Mouse (Mus musculus) fat pad, adult 2 months (tissue): Measurements from ENCODE around the gene Pqlc2.
A peak's percentile ranks its signal among the peaks of the same experiment; 100 is the strongest.

Experiments used
- DNase-seq: peaks from one replicate; pipeline ENCODE4 v3.0.0-alpha.2; 2011; ENCODE audit warnings: low read depth, low spot score; ENCODE audit errors: extremely low read depth

The Pqlc2 gene

GRCm38 (mm10) chr4:139267335-139267734 lies 43.2 kb downstream of the Pqlc2 start:
- no peak for DNase-seq

GRCm38 (mm10) chr4:139266500-139266865 lies 44.0 kb downstream of the Pqlc2 start:
- DNase-seq = no peak

DNA sequence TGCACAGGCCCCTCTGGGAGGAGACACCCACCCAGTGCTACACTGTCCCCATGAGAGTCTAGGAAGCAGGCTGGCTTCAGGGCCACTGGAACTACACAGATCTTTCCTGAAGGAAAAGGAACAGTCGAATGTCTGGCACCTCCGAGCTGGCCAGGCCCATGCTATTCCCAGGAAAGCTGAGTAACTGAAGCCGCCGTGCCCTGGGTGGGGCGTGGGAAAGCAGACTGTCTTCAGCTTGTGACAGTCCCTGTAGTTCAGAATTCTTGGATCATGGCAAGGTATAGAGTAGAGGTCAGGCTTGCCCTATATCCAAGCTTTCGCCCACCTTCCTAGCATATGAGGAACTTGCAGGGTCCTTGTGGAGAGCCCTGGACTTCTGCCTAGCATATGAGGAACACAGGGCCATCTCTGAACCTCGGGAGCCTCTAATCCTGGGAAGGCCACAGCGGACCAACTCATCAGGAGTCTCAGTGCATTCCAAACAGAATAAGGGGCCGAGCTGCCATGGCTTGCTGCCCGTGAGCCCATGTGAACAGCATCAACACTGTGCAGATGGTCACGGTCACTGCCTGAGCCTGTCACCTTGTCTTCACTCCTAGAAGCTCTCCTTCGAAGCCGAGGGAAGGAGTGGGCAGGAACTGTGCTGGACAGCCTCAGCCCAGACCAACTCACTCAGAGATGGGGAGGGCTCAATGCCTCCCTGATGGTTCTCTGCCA lies 44.6 kb downstream of the Pqlc2 start:
- DNase-seq = no peak

DNA sequence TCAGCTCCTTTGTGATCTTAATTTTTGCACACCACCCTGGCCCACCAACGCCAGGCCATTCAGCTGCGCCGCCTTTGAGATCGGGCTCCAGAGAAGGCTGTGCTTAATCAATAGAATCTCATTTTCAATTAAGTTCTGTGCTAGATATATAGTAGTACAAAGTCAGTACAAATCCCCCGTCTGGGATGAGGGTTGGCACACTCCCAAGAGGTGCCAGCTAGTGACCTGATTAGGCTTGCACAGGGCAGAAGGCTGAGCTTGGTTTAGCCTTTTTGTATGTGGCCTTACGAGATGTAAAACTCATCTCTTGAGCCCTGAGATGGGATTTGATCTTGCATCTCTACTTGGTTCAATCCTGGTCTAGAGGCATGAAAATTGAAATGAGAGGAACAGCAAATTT lies 47.5 kb downstream of the Pqlc2 start:
- DNase-seq = no peak

DNA sequence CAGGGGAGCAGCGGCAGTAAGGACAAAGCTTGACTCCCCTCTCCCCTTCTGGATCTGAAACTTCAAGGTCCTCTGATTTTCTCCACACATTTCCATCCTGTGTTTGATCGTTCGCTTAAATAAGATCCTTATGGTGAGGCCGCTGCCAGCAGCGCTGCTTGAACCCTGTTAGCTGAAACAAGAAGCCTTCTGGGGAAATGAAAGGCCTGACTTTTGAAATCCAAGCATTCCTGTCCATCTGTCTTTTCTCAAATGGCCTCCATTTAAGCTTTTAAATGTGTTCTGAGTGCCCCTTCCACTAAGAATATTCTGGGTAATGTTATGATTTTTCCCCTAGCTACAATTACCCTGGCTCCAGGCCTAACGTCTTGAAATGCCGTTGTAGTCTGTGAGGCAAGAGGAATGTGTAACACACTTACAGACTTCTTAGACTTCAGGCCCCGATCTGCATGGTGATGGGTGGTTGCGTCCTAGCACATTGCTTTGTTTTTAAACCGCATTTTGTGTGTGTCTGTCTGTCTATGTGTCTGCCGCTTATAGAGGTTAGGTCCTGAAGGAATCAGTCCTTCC lies 51.1 kb downstream of the Pqlc2 start:
- DNase-seq = no peak

DNA sequence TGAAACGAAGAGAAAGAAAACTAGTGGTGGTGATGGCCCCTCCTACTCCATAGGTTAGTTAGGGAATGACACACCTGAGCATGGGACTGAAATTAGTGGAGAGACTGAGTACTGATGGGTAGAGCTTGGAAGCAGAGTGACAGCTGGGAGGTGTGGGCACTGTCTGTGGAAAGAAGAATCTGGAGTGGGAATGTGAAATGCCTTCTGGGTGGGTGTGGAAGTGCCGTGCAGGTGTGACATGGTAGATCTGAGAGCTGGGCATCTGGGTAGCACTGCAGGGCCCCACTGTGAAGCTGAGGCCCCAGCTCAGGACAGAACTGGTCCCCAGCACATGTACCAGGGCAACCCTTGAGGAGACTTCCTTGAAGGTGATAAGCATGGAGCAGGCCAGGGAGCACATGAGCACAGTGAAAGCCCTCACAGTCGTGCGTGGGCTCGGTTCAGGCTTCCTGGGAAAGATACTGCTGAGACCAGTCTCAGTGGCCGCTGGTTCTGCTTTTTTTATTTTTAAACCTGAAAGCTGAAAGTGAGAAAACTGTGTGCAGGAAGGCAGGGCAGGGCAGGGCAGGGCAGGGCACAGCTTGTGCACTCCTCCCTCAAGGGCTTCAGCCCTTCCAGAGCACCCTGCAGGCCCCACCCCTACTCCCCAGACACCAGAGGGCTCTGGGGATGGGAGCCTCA lies 51.7 kb downstream of the Pqlc2 start:
- no peak for DNase-seq

- DNase-seq = no peak
Measured at GRCm38 (mm10) chr4:139256708-139257107, 53.8 kb downstream of the Pqlc2 start.

GRCm38 (mm10) chr4:139256146-139256545 lies 54.4 kb downstream of the Pqlc2 start:
- no peak for DNase-seq

DNA sequence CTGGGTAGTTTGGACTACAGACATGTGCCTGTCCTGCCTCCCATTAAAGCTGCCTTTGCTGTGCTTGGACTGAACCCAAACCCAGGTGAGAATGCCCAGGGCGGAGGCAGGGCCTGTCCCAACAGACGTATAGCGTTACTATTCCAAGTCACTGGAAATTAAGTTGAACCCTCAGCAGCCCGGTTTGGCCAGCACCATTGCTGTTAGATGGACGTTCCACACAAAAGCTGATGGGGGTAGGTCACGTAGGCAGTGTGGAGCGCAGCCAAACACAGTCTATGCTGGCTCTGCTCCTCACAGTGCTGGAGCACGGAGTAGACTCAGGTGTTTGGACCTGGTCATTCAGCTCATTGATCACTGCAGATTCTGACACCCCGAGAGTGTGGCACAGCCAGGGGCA lies 57.3 kb downstream of the Pqlc2 start:
- DNase-seq = peak; percentile 79

DNA sequence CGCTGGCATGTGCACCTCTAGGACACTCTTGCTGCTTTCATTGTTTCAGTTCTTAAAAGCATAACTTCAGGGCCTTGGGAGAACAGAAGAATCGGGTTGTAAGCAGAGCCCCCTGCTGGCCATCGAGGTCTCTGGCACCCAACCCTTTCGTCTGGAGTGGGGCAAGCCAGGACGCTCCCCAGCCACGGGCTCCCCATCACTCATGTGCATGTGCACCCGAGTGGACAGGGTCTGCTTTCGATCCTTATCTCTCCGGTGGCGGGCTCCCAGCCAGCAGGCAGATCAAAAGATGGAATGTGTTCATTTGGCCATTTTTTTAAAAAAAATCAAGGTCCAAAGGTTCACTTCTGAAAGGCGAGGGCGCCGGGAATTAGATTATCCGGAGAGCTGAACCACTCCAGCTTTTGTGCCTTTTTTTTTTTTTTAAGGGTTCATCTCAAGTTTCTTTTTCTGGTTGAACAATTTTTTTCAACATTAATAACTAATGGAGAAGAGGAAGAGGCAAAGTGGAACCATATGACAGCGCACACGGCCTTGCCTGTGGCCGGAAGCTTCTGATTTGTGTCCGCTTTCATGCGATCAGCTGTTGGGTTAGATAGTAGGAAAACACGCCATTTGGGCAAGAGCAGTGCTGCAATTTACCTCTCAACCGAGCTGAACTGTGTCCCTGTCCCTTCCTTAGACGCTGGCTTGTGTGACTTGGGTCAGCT lies 58.3 kb downstream of the Pqlc2 start:
- no peak for DNase-seq

- DNase-seq = no peak
Measured at GRCm38 (mm10) chr4:139250886-139251285, 59.6 kb downstream of the Pqlc2 start.

DNA sequence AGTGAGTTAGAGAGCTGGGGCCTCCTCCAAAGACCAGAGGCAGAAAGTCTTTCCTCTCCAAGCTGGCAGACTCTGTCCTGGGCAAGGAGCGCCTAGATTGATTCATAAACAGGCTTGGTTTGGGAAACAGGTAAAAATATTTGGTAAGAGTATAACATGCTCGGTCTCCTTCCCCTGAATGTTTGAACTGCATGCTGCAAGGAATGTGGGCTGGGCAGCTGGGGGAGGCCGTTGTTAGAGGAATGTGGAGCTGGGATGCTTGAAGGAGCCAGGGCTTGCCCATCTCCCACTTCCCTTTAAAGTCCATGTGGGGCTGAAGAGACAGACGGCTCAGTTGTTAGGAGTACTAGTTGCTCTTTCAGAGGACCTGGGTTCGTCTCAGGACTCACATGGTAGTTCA lies 60.5 kb downstream of the Pqlc2 start:
- no peak for DNase-seq

GRCm38 (mm10) chr4:139248736-139249135 lies 61.8 kb downstream of the Pqlc2 start:
- DNase-seq = no peak

DNA sequence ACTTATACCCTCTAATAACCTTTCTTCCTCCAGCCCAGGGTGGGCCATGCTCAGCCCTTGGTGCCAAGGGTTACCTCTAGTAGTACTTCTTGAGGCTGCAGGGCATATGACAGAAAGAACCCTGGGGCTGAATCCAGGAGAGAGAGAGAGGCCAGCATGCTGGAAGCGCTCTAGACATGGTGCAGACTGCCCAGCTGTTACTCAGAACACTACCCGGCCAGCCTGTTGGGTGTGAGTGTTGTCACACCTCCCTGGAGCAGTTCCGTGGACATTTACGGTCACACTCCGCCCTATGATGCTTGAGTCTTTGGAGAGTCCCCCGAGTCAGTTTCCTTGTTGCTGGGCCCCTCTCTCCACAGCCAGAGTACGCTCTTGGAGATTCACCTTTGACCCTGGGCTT lies 62.5 kb downstream of the Pqlc2 start:
- no peak for DNase-seq

- no peak for DNase-seq
Measured at GRCm38 (mm10) chr4:139246130-139246877, 64.2 kb downstream of the Pqlc2 start.

- DNase-seq = no peak
Measured at GRCm38 (mm10) chr4:139245534-139245933, 65.0 kb downstream of the Pqlc2 start.

- DNase-seq = no peak
Measured at GRCm38 (mm10) chr4:139244766-139245165, 65.7 kb downstream of the Pqlc2 start.

- DNase-seq = no peak
Measured at GRCm38 (mm10) chr4:139244176-139244575, 66.3 kb downstream of the Pqlc2 start.
